Mouse (Mus musculus): ENCODE data around the gene Mbnl1. TPM values are rescaled to one million over a fixed set of nuclear protein-coding genes. Genes with fewer than 3 reads are reported as not detected.
A peak's percentile ranks its signal among the peaks of the same experiment; 100 is the strongest.

Mbnl1 gene
- total and polyA plus RNA-seq, 3 experiments: 174 to 332 (median 249) TPM

- DNase-seq (ENCODE audit: extremely low read depth): no peak
- H3K36me3 ChIP-seq (replicated peaks in 1 of 2; ENCODE audit: control insufficient read depth in 1 of 2, insufficient read depth in 1 of 2, low read length in 1 of 2): peaks cover 2 to 30% of the 10 kb centered on the region in 2 experiments
- H3K27me3 ChIP-seq (replicated peaks): no peaks in the 10 kb centered on the region
- H3K9me3 ChIP-seq (replicated peaks; ENCODE audit: low read length): no peaks in the 10 kb centered on the region
- no peak overlapping the region for H3K9ac ChIP-seq (ENCODE audit: insufficient read depth, low read depth)
- in situ Hi-C loops (cut with MboI; ENCODE audit: low pct_ligation_motif_present, low pct_unique_long_range_greater_than_20kb, low sequenced_read_pairs) (no loop called here), dilution Hi-C loops (cut with MboI; ENCODE audit: extremely low pct_ligation_motif_present, extremely low pct_unique_long_range_greater_than_20kb, low sequenced_read_pairs) (no loop called here)
- H3K4me1 ChIP-seq (ENCODE audit: control insufficient read depth in 1 of 2, insufficient read depth in 2 of 2): peaks cover 9 to 81% of the 10 kb centered on the region in 2 experiments
- H3K4me3 ChIP-seq (replicated peaks in 1 of 3; ENCODE audit: low read depth in 2 of 3, low read length in 2 of 3, poor library complexity in 1 of 3): no peak overlapping the region
- H3K27ac ChIP-seq (ENCODE audit: insufficient read depth, low read depth): no peak overlapping the region
- peaks cover 75% of the 10 kb centered on the region for H3K79me2 ChIP-seq (replicated peaks; ENCODE audit: control insufficient read depth, extremely low read depth, insufficient read depth, poor library complexity, severe bottlenecking)
- H3K4me2 ChIP-seq (ENCODE audit: insufficient read depth, low read depth, poor library complexity, severe bottlenecking): no peak overlapping the region
- TF ChIP-seq RCOR1 (conservative IDR thresholded peaks at IDR 0.05; ENCODE audit: low read depth, low read length): no peak
- no peak for TF ChIP-seq E2F4 (IDR thresholded peaks at IDR 0.05; ENCODE audit: insufficient replicate concordance, low read depth, low read length)
- TF ChIP-seq MEF2A (IDR thresholded peaks at IDR 0.05; ENCODE audit: borderline replicate concordance, low read depth, low read length): peak; percentile 70; the same call in 1 of the 2 replicates
- no peak for TF ChIP-seq USF1 (IDR thresholded peaks at IDR 0.05; ENCODE audit: low read depth, low read length)
- no peak for TF ChIP-seq MAX (IDR thresholded peaks at IDR 0.05; ENCODE audit: low read length)
- TF ChIP-seq HCFC1 (IDR thresholded peaks at IDR 0.05; ENCODE audit: low read depth, low read length): no peak
- TF ChIP-seq EP300 (IDR thresholded peaks at IDR 0.05; ENCODE audit: low read length): no peak
- no peak for TF ChIP-seq MAFK (IDR thresholded peaks at IDR 0.05; ENCODE audit: insufficient replicate concordance, low read length)
- no peak for TF ChIP-seq USF2 (conservative IDR thresholded peaks at IDR 0.05; ENCODE audit: low read depth, low read length)
These were observed 109.5 kb downstream of the Mbnl1 start for GRCm38 (mm10) chr3:60582154-60582553.

- no peak for DNase-seq (ENCODE audit: extremely low read depth)
- H3K27ac ChIP-seq (ENCODE audit: insufficient read depth, low read depth): no peak overlapping the region
- H3K4me1 ChIP-seq (ENCODE audit: control insufficient read depth in 1 of 2, insufficient read depth in 2 of 2): peaks cover 9 to 81% of the 10 kb centered on the region in 2 experiments
- no peaks in the 10 kb centered on the region for H3K27me3 ChIP-seq (replicated peaks)
- H3K36me3 ChIP-seq (replicated peaks in 1 of 2; ENCODE audit: control insufficient read depth in 1 of 2, insufficient read depth in 1 of 2, low read length in 1 of 2): peaks cover 2 to 30% of the 10 kb centered on the region in 2 experiments
- H3K9me3 ChIP-seq (replicated peaks; ENCODE audit: low read length): no peaks in the 10 kb centered on the region
- dilution Hi-C loops (cut with MboI; ENCODE audit: extremely low pct_ligation_motif_present, extremely low pct_unique_long_range_greater_than_20kb, low sequenced_read_pairs): no loop called here
- TF ChIP-seq HCFC1 (IDR thresholded peaks at IDR 0.05; ENCODE audit: low read depth, low read length) (no peak), PAX5 (IDR thresholded peaks at IDR 0.05; ENCODE audit: low read length) (no peak), JUND (conservative IDR thresholded peaks at IDR 0.05; ENCODE audit: low read depth, low read length) (no peak), TBP (conservative IDR thresholded peaks at IDR 0.05; ENCODE audit: low read depth, low read length) (no peak), USF2 (conservative IDR thresholded peaks at IDR 0.05; ENCODE audit: low read depth, low read length) (no peak), NELFE (IDR thresholded peaks at IDR 0.05; ENCODE audit: low read depth, low read length) (no peak), SMC3 (IDR thresholded peaks at IDR 0.05; ENCODE audit: low read depth, low read length) (no peak), SIN3A (IDR thresholded peaks at IDR 0.05; ENCODE audit: low read length) (no peak), EP300 (IDR thresholded peaks at IDR 0.05; ENCODE audit: low read length) (no peak), KAT2A (IDR thresholded peaks at IDR 0.05; ENCODE audit: insufficient replicate concordance, low read length) (no peak)
- no peak overlapping the region for H3K4me3 ChIP-seq (replicated peaks in 1 of 3; ENCODE audit: low read depth in 2 of 3, low read length in 2 of 3, poor library complexity in 1 of 3)
- peaks cover 73% of the 10 kb centered on the region for H3K79me2 ChIP-seq (replicated peaks; ENCODE audit: control insufficient read depth, extremely low read depth, insufficient read depth, poor library complexity, severe bottlenecking)
- H3K4me2 ChIP-seq (ENCODE audit: insufficient read depth, low read depth, poor library complexity, severe bottlenecking): no peak overlapping the region
- in situ Hi-C loops (cut with MboI; ENCODE audit: low pct_ligation_motif_present, low pct_unique_long_range_greater_than_20kb, low sequenced_read_pairs): no loop called here
- no peak overlapping the region for H3K9ac ChIP-seq (ENCODE audit: insufficient read depth, low read depth)
These were observed 110.0 kb downstream of the Mbnl1 start for GRCm38 (mm10) chr3:60582620-60583019.

Measured in CH12.LX (cell line).